Mouse (Mus musculus): ENCODE results near the gene Pck2. TPM values are rescaled to one million over a fixed set of nuclear protein-coding genes. Genes with fewer than 3 reads are reported as not detected.
A peak's percentile ranks its signal among the peaks of the same experiment; 100 is the strongest.

The Pck2 gene
- polyA plus RNA-seq, 1 experiment from 2014 or later = 29.5 TPM

DNA sequence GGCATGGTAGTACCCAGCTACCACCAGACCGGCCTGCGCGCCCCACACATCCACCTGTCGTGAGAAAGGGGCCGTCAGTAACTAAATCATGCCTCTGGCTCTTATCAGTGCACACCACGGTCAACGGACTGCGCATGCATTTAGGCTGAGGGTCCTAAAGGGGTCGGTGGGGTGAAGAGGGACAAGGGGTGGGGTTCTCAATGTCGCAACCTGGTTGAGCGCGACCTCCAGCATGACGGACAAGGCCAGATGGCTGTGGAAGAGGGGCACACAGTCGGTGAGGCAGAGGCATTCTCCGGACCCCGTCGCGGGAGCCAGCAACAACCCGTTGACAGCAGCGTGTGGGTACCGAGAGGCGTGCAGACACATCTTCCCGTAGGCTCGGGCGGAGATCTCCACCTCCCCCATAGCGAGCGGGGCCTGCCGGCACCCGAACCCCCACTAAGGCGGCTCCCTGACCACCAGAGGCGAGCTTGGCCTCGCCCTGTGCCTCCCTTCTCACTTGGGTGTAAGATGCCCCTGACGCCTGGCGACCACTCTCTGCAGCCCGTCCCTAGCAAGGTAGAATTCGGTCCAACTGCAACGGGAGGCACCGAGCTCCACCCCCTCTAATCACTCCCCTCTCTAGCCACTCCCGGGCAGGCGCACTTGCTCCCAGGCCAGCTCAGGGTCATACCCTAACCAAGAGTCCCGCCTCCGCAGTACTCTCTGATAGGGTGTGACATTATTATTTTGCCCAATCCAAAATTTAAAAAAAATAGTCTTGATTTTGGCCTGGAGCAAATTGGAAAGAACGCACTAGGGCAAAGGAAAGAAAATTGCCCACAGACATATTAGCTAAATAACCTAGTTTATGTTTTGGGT is 44.9 kb downstream of the Pck2 start, which contains the start of gene Emc9:
Gene Emc9 (minus strand): TSS at position 601 of the 864 bp plus-strand sequence.
- 3% methylated on average over 43 of the region's 43 CpGs for WGBS

DNA sequence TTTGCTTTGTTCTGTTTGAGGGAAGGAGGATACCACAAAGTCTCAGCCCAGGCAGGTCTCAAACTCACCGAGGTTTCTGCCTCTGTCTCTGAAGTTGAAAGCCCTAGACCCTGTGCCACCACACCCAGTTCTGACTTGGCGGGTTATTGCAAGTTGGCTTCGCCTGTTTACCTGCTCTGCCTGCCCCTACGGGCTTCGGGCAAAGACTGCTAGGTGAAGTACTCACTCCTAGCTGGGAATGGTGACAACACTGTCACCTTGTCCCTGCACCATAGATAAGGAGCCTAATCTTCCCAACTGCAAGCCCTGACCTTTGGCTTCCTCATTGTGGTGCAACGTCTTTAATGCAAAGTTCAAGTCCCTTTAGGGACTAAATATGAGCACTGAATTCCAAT is 45.5 kb downstream of the Pck2 start:
- WGBS = 68% methylated on average over 6 of the region's 6 CpGs
- H3K4me2 ChIP-seq (ENCODE audit: low read length) = peak overlapping the region; percentile 78
- H3K27me3 ChIP-seq (ENCODE audit: control insufficient read depth, insufficient read depth, low read depth, low read length) = no peaks in the 10 kb centered on the region
- ATAC-seq = 0 out of 2 replicates have a peak, but pooled peaks have one; percentile 12
- H3K4me3 ChIP-seq (ENCODE audit: low read depth, low read length) = no peak overlapping the region
- peaks cover 16% of the 10 kb centered on the region for H3K4me1 ChIP-seq (ENCODE audit: control insufficient read depth, insufficient read depth, low read length)
- H3K9me3 ChIP-seq (replicated peaks; ENCODE audit: control insufficient read depth, low read length, poor library complexity, severe bottlenecking) = no peaks in the 10 kb centered on the region
- peaks cover 4% of the 10 kb centered on the region; the same call in 1 of the 2 replicates for H3K36me3 ChIP-seq (ENCODE audit: control insufficient read depth, insufficient read depth, low read length)
- H3K27ac ChIP-seq (ENCODE audit: low read length) = no peak overlapping the region
- H3K9ac ChIP-seq (ENCODE audit: low read depth, low read length) = no peak overlapping the region

More for the DNA sequence above, 44.9 kb downstream of the Pck2 start, which contains the start of gene Emc9:
- Histone ChIP-seq H3K9me3 (replicated peaks; ENCODE audit: control insufficient read depth, low read length, poor library complexity, severe bottlenecking) (no peaks in the 10 kb centered on the region), H3K36me3 (ENCODE audit: control insufficient read depth, insufficient read depth, low read length) (peaks cover 4% of the 10 kb centered on the region; the same call in 1 of the 2 replicates), H3K27ac (ENCODE audit: low read length) (peak within 1 kb of the TSS; percentile 71), H3K4me2 (ENCODE audit: low read length) (peak within 1 kb of the TSS; percentile 78), H3K27me3 (ENCODE audit: control insufficient read depth, insufficient read depth, low read depth, low read length) (no peaks in the 10 kb centered on the region), H3K9ac (ENCODE audit: low read depth, low read length) (peak within 1 kb of the TSS; percentile 84), H3K4me3 (ENCODE audit: low read depth, low read length) (peak within 1 kb of the TSS; percentile 58), H3K4me1 (ENCODE audit: control insufficient read depth, insufficient read depth, low read length) (peaks cover 10% of the 10 kb centered on the region)
- peak; percentile 82 for ATAC-seq

DNA sequence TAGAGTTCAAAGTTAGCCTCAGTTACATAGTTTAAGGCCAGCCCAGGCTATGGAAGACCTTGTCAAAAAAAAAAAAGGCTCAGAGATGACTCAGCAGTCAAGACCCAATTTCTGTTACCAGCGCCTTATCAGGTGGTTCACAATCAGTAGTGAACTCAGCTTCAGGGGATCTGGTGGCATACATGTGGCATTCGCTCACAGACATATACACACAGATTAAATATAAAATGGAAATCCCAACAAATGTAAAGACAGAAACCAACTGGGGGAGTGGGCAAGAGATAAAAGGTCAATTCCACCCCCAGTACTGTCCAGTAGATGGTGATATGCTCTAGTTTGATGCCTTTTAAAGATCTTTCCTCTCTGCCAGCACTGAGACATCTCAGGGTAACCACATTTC is 46.1 kb downstream of the Pck2 start:
- H3K4me1 ChIP-seq (ENCODE audit: control insufficient read depth, insufficient read depth, low read length) = peaks cover 16% of the 10 kb centered on the region

DNA sequence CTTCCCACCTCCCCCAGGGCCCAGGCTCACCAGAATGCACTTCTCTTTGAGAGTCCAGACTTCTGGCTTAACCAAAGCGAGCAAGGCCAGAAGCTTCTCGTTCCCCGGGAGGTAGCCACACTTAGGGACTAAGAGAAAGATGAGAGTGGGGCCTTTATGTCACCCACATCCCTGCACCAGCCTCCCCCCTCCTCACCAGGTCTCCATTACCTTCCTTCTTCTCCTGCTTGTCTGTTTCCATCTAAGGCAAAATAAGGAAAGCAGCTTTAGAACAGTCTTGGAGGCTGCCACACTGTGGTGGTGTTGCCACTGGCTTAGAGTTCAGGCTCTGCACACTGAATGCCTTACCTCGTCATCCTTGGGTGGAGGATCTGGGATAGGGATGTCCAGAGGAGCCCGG is 49.2 kb downstream of the Pck2 start:
- WGBS = 94% methylated on average over 5 of the region's 5 CpGs
- no peak overlapping the region for H3K4me2 ChIP-seq (ENCODE audit: low read length)
- ATAC-seq = no peak
- H3K36me3 ChIP-seq (ENCODE audit: control insufficient read depth, insufficient read depth, low read length) = peaks cover 6% of the 10 kb centered on the region; the same call in 1 of the 2 replicates
- no peak overlapping the region for H3K4me3 ChIP-seq (ENCODE audit: low read depth, low read length)
- no peak overlapping the region for H3K27ac ChIP-seq (ENCODE audit: low read length)
- H3K4me1 ChIP-seq (ENCODE audit: control insufficient read depth, insufficient read depth, low read length) = peaks cover 32% of the 10 kb centered on the region
- no peak overlapping the region for H3K9ac ChIP-seq (ENCODE audit: low read depth, low read length)
- no peaks in the 10 kb centered on the region for H3K9me3 ChIP-seq (replicated peaks; ENCODE audit: control insufficient read depth, low read length, poor library complexity, severe bottlenecking)
- no peaks in the 10 kb centered on the region for H3K27me3 ChIP-seq (ENCODE audit: control insufficient read depth, insufficient read depth, low read depth, low read length)

More for the DNA sequence above, 46.1 kb downstream of the Pck2 start:
- Histone ChIP-seq H3K36me3 (ENCODE audit: control insufficient read depth, insufficient read depth, low read length) (peaks cover 4% of the 10 kb centered on the region; the same call in 1 of the 2 replicates), H3K27me3 (ENCODE audit: control insufficient read depth, insufficient read depth, low read depth, low read length) (no peaks in the 10 kb centered on the region), H3K9me3 (replicated peaks; ENCODE audit: control insufficient read depth, low read length, poor library complexity, severe bottlenecking) (no peaks in the 10 kb centered on the region), H3K4me2 (ENCODE audit: low read length) (no peak overlapping the region), H3K9ac (ENCODE audit: low read depth, low read length) (no peak overlapping the region), H3K4me3 (ENCODE audit: low read depth, low read length) (no peak overlapping the region), H3K27ac (ENCODE audit: low read length) (no peak overlapping the region)
- ATAC-seq = no peak
- 96% methylated on average over 2 of the region's 2 CpGs for WGBS

DNA sequence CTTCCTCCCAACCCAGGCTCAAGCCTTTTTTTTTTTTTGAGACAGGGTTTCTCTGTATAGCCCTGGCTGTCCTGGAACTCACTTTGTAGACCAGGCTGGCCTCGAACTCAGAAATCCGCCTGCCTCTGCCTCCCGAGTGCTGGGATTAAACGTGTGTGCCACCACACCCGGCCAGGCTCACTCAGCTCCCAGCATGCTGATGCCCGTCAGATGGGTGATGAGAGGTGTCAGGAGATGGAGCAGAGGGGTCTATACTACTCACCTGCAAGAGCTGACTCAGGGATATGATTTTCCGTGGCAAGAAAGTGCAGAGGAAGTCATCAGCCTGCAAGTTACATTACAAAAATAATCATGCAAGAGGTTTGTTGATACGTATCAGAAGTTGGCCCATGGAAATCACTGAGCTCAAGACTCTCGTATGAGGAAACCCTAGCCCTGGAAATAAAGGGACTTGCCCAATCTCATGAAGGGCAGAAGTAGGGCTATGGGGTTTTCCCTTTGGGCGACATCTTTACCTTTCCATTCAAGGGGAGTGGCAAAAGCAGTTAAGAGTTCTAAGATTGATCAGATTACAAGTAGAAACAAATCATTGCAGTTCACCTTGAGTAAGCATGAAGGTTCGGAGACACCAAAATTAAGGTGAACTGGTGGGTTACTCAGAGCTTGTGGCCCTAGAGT is 49.8 kb downstream of the Pck2 start:
- H3K9ac ChIP-seq (ENCODE audit: low read depth, low read length) = peak overlapping the region; percentile 86
- H3K27me3 ChIP-seq (ENCODE audit: control insufficient read depth, insufficient read depth, low read depth, low read length) = no peaks in the 10 kb centered on the region
- peak overlapping the region; percentile 95 for H3K4me2 ChIP-seq (ENCODE audit: low read length)
- peak overlapping the region; percentile 91 for H3K4me3 ChIP-seq (ENCODE audit: low read depth, low read length)
- peaks cover 6% of the 10 kb centered on the region; the same call in 1 of the 2 replicates for H3K36me3 ChIP-seq (ENCODE audit: control insufficient read depth, insufficient read depth, low read length)
- ATAC-seq = no peak
- peak overlapping the region; percentile 91 for H3K27ac ChIP-seq (ENCODE audit: low read length)
- H3K4me1 ChIP-seq (ENCODE audit: control insufficient read depth, insufficient read depth, low read length) = peaks cover 29% of the 10 kb centered on the region
- 91% methylated on average over 11 of the region's 11 CpGs for WGBS
- no peaks in the 10 kb centered on the region for H3K9me3 ChIP-seq (replicated peaks; ENCODE audit: control insufficient read depth, low read length, poor library complexity, severe bottlenecking)

DNA sequence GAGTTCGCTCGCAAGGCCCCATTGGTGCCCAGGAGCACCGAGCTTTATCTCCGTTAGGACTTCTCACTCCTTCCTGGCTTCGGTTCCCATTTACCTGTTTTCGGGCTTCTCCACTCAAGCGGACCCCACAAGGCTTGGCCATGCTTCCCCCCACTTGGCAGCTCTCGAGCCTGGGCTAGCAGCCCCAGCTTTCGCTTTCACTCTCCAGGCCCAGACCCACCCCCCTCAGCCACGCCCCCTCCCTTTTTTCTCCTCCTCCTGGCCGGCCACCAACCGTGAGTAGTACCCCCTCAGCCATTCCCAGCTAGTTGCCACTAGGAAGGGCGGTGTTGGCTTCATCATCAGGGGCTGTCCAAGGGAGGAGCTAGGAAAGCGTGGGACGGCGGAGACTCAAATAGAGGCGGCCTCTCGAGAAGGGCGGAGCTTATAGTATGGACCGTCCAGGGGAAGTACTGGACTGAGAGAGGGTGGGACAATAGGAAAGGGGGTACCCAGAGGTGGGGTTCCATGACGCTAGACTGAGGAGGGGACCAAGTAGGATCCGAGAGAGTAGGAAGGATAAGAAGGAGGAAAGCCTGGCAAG is 50.8 kb downstream of the Pck2 start, which contains the start of gene Psme2:
Gene Psme2 (minus strand): TSS at position 366 of the 583 bp plus-strand sequence.
- H3K27me3 ChIP-seq (ENCODE audit: control insufficient read depth, insufficient read depth, low read depth, low read length) = no peaks in the 10 kb centered on the region
- peak; percentile 95 for ATAC-seq
- H3K9me3 ChIP-seq (replicated peaks; ENCODE audit: control insufficient read depth, low read length, poor library complexity, severe bottlenecking) = no peaks in the 10 kb centered on the region
- peak within 1 kb of the TSS; percentile 91 for H3K27ac ChIP-seq (ENCODE audit: low read length)
- 0% methylated on average over 22 of the region's 22 CpGs for WGBS
- H3K4me2 ChIP-seq (ENCODE audit: low read length) = peak within 1 kb of the TSS; percentile 95
- peak within 1 kb of the TSS; percentile 86 for H3K9ac ChIP-seq (ENCODE audit: low read depth, low read length)
- peaks cover 26% of the 10 kb centered on the region for H3K4me1 ChIP-seq (ENCODE audit: control insufficient read depth, insufficient read depth, low read length)
- peak within 1 kb of the TSS; percentile 91 for H3K4me3 ChIP-seq (ENCODE audit: low read depth, low read length)
- H3K36me3 ChIP-seq (ENCODE audit: control insufficient read depth, insufficient read depth, low read length) = peaks cover 13% of the 10 kb centered on the region

DNA sequence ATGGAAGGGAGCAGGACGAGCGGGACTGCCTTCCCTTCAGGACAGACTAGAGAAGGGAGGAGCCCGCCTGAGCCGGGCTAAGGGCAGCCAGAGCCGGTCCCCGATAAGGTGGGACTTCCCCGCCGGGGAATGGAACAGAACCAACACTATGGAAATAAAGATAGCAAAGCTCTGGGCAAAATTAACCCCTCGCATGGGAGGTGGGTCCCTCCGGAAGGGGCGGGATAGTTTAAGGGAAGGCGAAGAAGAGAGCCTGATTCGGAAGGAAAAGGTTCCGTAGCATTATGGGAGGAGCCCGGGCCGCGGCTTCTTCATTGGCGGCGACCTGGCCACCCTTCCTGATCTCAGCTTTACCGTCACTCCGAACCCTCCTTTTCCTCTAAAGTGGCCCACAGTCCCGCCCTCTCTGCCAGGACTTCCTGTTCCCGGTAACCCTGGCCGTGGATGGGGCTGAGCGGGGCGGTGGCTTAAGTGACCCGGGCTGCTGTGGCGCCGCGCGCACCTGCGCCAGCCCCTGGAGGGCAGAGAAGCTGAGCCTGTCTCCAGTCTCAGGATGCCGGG is 51.3 kb downstream of the Pck2 start, which contains the start of gene Rnf31:
Gene Rnf31 (plus strand): TSS at position 378 of the 561 bp plus-strand sequence.
- peak within 1 kb of the TSS; percentile 86 for H3K9ac ChIP-seq (ENCODE audit: low read depth, low read length)

DNA sequence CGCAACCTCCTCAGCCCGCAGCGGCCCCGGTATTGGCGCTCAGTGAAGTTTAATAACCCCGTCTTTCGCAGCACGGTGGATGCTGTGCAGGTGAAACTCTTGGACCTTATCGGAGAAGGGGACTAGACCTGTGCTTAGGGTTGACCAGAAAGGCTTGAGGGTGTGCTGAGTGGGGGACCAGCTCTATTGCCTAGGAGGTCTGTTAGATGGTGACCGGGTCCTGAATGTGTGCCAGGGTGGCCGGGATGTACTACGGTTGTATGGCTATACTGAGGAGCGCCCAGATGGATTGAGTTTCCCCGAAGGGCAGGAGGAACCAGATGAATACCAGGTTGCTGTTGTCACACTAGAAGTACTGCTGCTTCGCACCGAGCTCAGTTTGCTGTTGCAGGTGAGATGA is 52.2 kb downstream of the Pck2 start:
- no peaks in the 10 kb centered on the region for H3K9me3 ChIP-seq (replicated peaks; ENCODE audit: control insufficient read depth, low read length, poor library complexity, severe bottlenecking)
- H3K27ac ChIP-seq (ENCODE audit: low read length) = peak overlapping the region; percentile 91; the same call in 1 of the 2 replicates
- H3K4me1 ChIP-seq (ENCODE audit: control insufficient read depth, insufficient read depth, low read length) = peaks cover 26% of the 10 kb centered on the region
- H3K27me3 ChIP-seq (ENCODE audit: control insufficient read depth, insufficient read depth, low read depth, low read length) = no peaks in the 10 kb centered on the region
- peak overlapping the region; percentile 95 for H3K4me2 ChIP-seq (ENCODE audit: low read length)
- no peak for ATAC-seq
- peak overlapping the region; percentile 86 for H3K9ac ChIP-seq (ENCODE audit: low read depth, low read length)
- peaks cover 21% of the 10 kb centered on the region for H3K36me3 ChIP-seq (ENCODE audit: control insufficient read depth, insufficient read depth, low read length)
- WGBS = 7% methylated on average over 16 of the region's 16 CpGs
- H3K4me3 ChIP-seq (ENCODE audit: low read depth, low read length) = peak overlapping the region; percentile 91

More for the DNA sequence above, 51.3 kb downstream of the Pck2 start, which contains the start of gene Rnf31:
- Histone ChIP-seq H3K4me3 (ENCODE audit: low read depth, low read length) (peak within 1 kb of the TSS; percentile 91), H3K4me2 (ENCODE audit: low read length) (peak within 1 kb of the TSS; percentile 95), H3K4me1 (ENCODE audit: control insufficient read depth, insufficient read depth, low read length) (peaks cover 26% of the 10 kb centered on the region), H3K27ac (ENCODE audit: low read length) (peak within 1 kb of the TSS; percentile 91), H3K36me3 (ENCODE audit: control insufficient read depth, insufficient read depth, low read length) (peaks cover 18% of the 10 kb centered on the region), H3K9me3 (replicated peaks; ENCODE audit: control insufficient read depth, low read length, poor library complexity, severe bottlenecking) (no peaks in the 10 kb centered on the region), H3K27me3 (ENCODE audit: control insufficient read depth, insufficient read depth, low read depth, low read length) (no peaks in the 10 kb centered on the region)
- peak; percentile 94 for ATAC-seq
- WGBS = under 1% methylated on average over 33 of the region's 33 CpGs
